Mouse (Mus musculus): Measurements from ENCODE around the gene Phf21b. TPM values are rescaled to one million over a fixed set of nuclear protein-coding genes. Genes with fewer than 3 reads are reported as not detected.
A peak's percentile ranks its signal among the peaks of the same experiment; 100 is the strongest.

Phf21b gene
- total RNA-seq, 2 experiments from 2014 or later, result 18.8 to 31.9 TPM

GRCm38 (mm10) chr15:84871802-84872201 is 16.0 kb upstream of the Phf21b start:
- DNase-seq (ENCODE audit: extremely low spot score in 1 of 2, low spot score in 2 of 2), result no peak
- no peak for TF ChIP-seq CTCF (IDR thresholded peaks at IDR 0.05)
- intact Hi-C loops (cut with DNase I), result loop anchor here (5.0 kb wide), 1 partner anchor 125 kb away; no protein-coding TSS in a partner anchor
- Histone ChIP-seq H3K4me3 (no peak overlapping the region), H3K27ac (peak overlapping the region; percentile 19; the same call in 1 of the 2 replicates)

- intact Hi-C loops (cut with DNase I), result no loop called here
- peak; percentile 33 to 41 for DNase-seq (ENCODE audit: extremely low spot score in 1 of 2, low spot score in 2 of 2)
- Histone ChIP-seq H3K4me3 (no peak overlapping the region), H3K27ac (no peak overlapping the region)
- TF ChIP-seq CTCF (IDR thresholded peaks at IDR 0.05), result no peak
Measured at GRCm38 (mm10) chr15:84861911-84862310, 6.1 kb upstream of the Phf21b start.

DNA sequence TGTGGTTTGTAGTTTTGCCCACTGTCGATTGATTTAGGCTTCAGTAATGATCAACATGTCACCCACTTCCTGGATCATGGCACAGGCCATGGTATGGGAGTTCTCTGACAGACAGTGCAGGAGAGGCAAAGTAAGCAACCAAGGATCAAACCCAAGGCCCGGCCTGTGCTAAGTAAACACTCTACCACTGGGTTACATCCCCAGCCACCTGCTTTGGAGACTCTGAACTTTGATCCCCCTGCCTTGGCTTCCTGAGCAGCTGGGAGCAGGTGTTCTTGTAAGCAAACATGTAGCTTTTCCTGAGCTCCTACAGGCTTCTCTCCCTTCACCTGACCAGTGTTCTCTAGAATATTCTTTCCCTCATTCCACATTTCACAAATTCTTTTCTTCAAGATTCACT is 1.8 kb upstream of the Phf21b start:
- intact Hi-C loops (cut with DNase I), result loop anchor here (10.0 kb wide), 1 partner anchor 137 kb away; no protein-coding TSS in a partner anchor
- DNase-seq (ENCODE audit: extremely low spot score in 1 of 2, low spot score in 2 of 2), result no peak

DNA sequence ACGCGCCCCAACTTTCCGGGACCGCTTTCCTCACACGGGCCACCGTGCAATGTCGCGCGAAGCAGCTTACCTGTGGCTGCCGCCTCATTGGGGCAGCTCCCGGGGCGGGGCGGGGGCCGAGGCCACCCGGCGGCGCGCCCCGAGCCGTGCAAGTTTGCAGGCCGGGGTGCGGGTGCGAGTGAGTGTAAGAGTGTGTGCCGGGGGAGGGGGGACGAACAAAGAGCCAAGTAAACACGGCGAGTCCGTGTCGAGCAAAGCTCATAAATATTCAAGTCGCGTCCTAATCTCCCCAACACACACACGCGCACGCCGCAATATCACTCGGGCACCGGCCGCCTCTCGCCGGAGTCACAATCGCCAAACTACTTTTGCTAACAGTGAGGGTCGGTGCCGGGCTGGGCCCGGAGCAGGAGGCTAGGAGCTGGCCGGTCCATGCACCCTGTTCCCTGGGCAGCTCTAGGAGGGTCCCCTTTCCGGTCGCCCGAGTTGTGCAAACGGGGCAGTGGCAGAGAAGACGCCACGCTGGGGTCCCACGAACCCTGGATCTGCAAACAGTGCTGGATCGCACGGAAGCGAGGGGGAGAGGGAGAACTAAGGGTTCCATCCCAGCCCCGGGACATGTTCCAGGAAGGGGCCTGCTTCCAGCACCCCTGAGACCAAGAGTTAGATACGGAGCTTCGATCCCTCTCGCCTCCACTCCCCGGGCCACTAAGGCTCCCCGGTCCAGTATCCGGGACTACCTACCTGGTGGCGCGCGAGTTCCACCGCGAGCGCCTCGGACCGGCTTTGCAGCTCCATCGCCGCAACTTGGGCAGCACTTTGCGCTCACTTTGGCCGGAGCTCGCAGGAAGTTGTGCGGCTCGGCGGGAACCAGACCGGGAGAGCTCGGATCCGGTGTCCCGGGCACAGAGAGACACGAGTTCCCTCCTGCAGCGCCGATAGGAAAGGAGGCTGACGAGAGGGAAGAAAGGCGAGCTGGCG is 638 bp downstream of the Phf21b start:
- Histone ChIP-seq H3K27ac (peak overlapping the region; percentile 76), H3K4me3 (peak overlapping the region; percentile 74)
- peak; percentile 30 to 62 for DNase-seq (ENCODE audit: extremely low spot score in 1 of 2, low spot score in 2 of 2)
- intact Hi-C loops (cut with DNase I), result loop anchor here (5.0 to 10.0 kb wide), 2 partner anchors 53 to 140 kb away; no protein-coding TSS in a partner anchor
- TF ChIP-seq CTCF (IDR thresholded peaks at IDR 0.05), result no peak

More for the DNA sequence above, 1.8 kb upstream of the Phf21b start:
- Histone ChIP-seq H3K4me3 (no peak overlapping the region), H3K27ac (no peak overlapping the region)
- no peak for TF ChIP-seq CTCF (IDR thresholded peaks at IDR 0.05)

DNA sequence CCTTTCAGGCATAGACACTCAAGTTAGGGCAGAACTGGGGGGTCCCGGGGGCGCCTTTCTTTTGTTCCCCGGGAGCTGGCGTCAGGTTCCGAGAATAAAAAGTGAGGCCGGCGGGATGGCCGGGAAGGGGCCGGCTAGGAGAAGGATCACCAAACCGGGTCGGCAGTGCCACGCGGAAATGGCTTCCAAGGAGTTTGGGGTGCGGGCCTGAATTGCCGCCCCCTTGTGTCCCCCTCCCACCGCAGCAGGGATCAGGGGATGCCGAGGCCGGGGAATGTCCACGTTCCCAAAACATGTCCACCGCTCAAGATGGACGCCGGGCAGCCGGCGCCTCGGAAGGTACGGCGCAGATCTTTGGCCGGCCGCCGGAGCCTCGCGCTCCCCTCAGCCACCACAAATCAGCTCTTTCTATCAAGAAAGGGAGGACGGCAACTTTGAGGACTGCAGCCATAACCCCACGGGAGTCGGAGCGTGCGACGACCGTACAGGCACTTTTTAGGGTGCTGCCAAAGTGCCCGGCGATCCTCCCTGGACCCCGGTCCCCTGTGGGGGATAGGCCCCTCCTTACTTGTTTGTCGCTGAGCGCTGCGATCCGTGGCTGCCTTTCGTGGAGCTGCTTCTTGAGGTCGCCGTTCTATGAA is 1.6 kb downstream of the Phf21b start:
- no peak for TF ChIP-seq CTCF (IDR thresholded peaks at IDR 0.05)
- DNase-seq (ENCODE audit: extremely low spot score in 1 of 2, low spot score in 2 of 2), result peak in 1 of 2 experiments; percentile 37
- Histone ChIP-seq H3K27ac (peak overlapping the region; percentile 76), H3K4me3 (peak overlapping the region; percentile 74)
- intact Hi-C loops (cut with DNase I), result loop anchor here (5.0 to 10.0 kb wide), 2 partner anchors 52 to 141 kb away; no protein-coding TSS in a partner anchor

DNA sequence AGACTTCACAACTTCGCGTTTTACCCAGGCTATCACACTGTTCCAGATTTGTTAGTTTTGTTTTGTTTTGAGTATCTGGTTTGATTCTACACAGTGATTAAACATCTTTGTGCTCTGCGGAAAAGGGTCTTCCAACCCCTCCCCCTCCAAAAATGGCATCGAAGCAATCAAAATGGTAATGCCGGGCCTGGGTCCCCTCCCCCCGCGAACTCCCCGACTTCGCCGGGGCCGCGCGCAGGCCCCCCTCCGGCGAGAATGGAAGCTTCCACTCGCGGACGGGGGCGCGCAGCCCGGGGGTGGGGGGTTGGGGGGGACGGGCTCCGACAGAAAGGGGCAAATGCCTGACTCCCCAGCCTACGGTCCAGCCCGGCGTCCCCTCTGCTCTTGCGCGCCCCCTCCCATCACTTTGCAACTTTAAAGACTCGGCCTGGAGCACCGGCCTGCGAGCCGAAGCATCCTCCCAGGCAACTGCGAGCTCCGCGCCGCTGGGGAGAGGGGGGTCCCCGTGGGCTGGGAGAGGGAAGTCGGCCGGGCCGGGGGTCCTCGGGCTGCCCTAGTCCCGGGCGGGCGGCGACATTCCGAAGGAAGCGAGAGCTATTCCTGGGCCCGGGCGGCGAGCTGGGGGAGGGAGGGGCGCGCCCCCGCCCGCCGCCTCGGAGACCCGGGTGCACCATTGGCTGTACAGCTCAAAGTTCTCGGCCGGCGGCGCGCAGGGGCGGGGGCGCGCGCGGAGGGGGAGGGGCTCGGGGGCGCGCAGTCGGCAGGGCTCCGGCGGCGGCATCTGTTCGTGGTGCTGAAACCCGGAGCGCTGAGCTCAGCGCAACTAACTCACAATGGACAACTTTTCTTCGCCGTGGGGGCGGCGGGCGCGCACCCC is 2.4 kb downstream of the Phf21b start:
- peak; percentile 75 to 80 for DNase-seq (ENCODE audit: extremely low spot score in 1 of 2, low spot score in 2 of 2)
- Histone ChIP-seq H3K4me3 (peak overlapping the region; percentile 74), H3K27ac (peak overlapping the region; percentile 93)
- intact Hi-C loops (cut with DNase I), result loop anchor here (2.0 to 10.0 kb wide), 3 partner anchors 51 to 141 kb away; partner anchors contain the start of gene Nup50
- TF ChIP-seq CTCF (IDR thresholded peaks at IDR 0.05), result no peak; the same call in 1 of the 2 replicates

DNA sequence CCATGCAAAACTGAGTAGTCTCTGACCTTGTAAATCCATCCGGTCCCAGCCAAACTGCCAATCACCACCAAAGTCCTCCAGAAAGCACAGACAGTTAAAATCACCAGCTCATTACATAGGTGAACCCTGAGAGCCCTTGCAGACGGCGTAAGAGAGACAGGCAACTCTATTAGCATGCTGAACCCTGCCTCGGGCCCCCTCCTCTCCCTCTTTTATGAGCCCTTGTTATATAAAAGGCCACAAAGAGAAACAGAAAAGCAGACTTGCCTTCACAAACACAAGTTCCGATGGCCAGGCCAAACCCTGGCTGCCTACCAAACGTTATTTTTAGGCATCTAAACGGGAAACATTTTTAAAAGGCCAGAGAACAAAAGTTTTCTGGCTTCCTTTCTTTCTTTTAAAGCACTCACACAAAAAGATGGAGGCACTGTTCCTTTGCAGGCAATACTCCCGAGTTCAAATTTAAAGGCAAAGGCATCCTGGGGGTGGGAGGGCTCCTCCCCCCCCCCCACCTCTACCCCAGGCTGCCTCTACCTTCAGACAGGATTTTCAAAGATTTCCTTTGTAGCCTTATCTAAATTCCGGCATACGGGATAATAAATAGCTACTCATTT is 3.3 kb downstream of the Phf21b start:
- TF ChIP-seq CTCF (IDR thresholded peaks at IDR 0.05), result no peak
- Histone ChIP-seq H3K4me3 (peak overlapping the region; percentile 74), H3K27ac (peak overlapping the region; percentile 93)
- DNase-seq (ENCODE audit: extremely low spot score in 1 of 2, low spot score in 2 of 2), result peak in 1 of 2 experiments; percentile 26
- intact Hi-C loops (cut with DNase I), result loop anchor here (2.0 to 10.0 kb wide), 3 partner anchors 50 to 142 kb away; partner anchors contain the start of gene Nup50

- no peak for DNase-seq (ENCODE audit: extremely low spot score in 1 of 2, low spot score in 2 of 2)
- Histone ChIP-seq H3K27ac (no peak overlapping the region), H3K4me3 (no peak overlapping the region)
- intact Hi-C loops (cut with DNase I), result loop anchor here (5.0 to 10.0 kb wide), 2 partner anchors 48 to 144 kb away; no protein-coding TSS in a partner anchor
- TF ChIP-seq CTCF (IDR thresholded peaks at IDR 0.05), result peak; percentile 21; the same call in 1 of the 2 replicates
Measured at GRCm38 (mm10) chr15:84850321-84850720, 5.5 kb downstream of the Phf21b start.

DNA sequence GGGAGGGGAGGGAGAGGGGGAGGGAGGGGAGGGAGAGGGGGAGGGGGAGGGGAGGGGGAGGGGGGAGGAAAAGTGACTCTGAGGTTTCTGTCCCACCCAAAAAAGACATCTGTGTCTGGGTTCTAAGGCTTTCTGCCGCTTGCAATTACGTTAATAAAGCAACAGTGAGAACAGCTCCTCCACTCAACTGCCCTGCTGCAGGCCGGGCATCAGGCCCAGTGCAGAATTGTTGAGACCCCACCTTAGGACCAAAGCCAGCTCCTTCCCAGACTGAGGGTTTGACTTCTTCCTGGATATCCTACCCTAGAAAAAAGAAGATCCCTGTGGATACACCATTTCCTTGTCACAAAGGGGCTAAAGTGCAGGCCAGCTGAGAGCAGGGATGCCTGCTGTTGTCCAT is 9.6 kb downstream of the Phf21b start:
- intact Hi-C loops (cut with DNase I), result no loop called here
- TF ChIP-seq CTCF (IDR thresholded peaks at IDR 0.05), result no peak
- Histone ChIP-seq H3K27ac (no peak overlapping the region), H3K4me3 (no peak overlapping the region)
- no peak for DNase-seq (ENCODE audit: extremely low spot score in 1 of 2, low spot score in 2 of 2)

DNA sequence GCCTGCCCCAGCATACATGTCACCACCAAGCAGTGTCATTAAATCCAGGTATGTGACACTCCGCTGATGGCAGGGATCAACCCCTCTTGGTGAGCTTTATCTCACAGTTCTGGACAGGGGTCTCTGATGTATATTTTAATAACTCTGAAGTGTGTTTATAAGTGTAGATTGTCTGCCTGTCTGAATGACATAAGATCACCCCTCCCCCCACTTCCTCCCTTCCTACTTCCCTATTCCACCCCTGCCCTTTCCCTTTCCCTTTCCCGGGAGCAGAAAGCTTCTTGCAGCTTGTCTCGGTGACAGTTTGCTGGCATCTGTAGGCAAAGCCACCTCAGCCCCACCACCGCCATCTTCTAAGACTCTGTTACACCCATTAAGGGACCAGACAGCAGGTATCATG is 11.0 kb downstream of the Phf21b start:
- TF ChIP-seq CTCF (IDR thresholded peaks at IDR 0.05), result no peak
- Histone ChIP-seq H3K27ac (no peak overlapping the region), H3K4me3 (no peak overlapping the region)
- DNase-seq (ENCODE audit: extremely low spot score in 1 of 2, low spot score in 2 of 2), result no peak
- intact Hi-C loops (cut with DNase I), result no loop called here

All from left cerebral cortex, adult 2 months (tissue).